ENCODE assay signal across 8 mouse cellular contexts in genomic region chr4:141077681-141078509, GRCm38 (mm10). TPM values are rescaled to one million over a fixed set of nuclear protein-coding genes. Genes with fewer than 3 reads are reported as not detected.
DNase-seq lines count a peak whose midpoint lies in the region; ATAC-seq and TF ChIP-seq lines count a peak whose summit lies in the region.

Necap2 (minus strand) TSS chr4:141078357.

- peak within 1 kb of the TSS; percentile 98 for H3K4me3 ChIP-seq in embryonic facial prominence, embryonic 14.5 days (ENCODE audit: low read depth, low read length)
- peak within 1 kb of the TSS; percentile 99 for H3K4me3 ChIP-seq in limb, embryonic 14.5 days (replicated peaks; ENCODE audit: low read length)
- peak within 1 kb of the TSS; percentile 73 for H3K4me3 ChIP-seq in midbrain, postnatal 0 days (ENCODE audit: low read depth, low read length)

- H3K4me2 ChIP-seq in embryonic facial prominence, embryonic 14.5 days (ENCODE audit: low read depth, low read length), result peak within 1 kb of the TSS; percentile 88
- peak within 1 kb of the TSS; percentile 89 for H3K4me2 ChIP-seq in limb, embryonic 14.5 days (replicated peaks; ENCODE audit: low read depth, low read length, severe bottlenecking)
- H3K4me2 ChIP-seq in midbrain, postnatal 0 days (ENCODE audit: low read depth, low read length, poor library complexity, severe bottlenecking), result peak within 1 kb of the TSS; percentile 93

- peak; percentile 88; the same call in 1 of the 2 replicates for TF ChIP-seq POLR2A in limb, embryonic 14.5 days (IDR thresholded peaks at IDR 0.05; ENCODE audit: borderline replicate concordance, extremely low read depth, insufficient read depth, insufficient read length)

- TF ChIP-seq CTCF in midbrain, postnatal 0 days (IDR thresholded peaks at IDR 0.05), result peak; percentile 87

- H3K4me1 ChIP-seq in embryonic facial prominence, embryonic 14.5 days (ENCODE audit: control insufficient read depth, insufficient read depth, low read length), result peaks cover 7% of the 10 kb centered on the region
- H3K4me1 ChIP-seq in limb, embryonic 14.5 days (ENCODE audit: control insufficient read depth, insufficient read depth, low read length), result peaks cover 10% of the 10 kb centered on the region
- H3K4me1 ChIP-seq in midbrain, postnatal 0 days (ENCODE audit: insufficient read depth, low read length), result peaks cover 14% of the 10 kb centered on the region

- peak within 1 kb of the TSS; percentile 33 for H3K27ac ChIP-seq in embryonic facial prominence, embryonic 14.5 days (replicated peaks; ENCODE audit: low read depth, low read length)
- H3K27ac ChIP-seq in limb, embryonic 14.5 days (replicated peaks; ENCODE audit: low read depth, low read length), result peak within 1 kb of the TSS; percentile 61; the same call in 1 of the 2 replicates
- peak within 1 kb of the TSS; percentile 82 for H3K27ac ChIP-seq in midbrain, postnatal 0 days (ENCODE audit: low read depth, low read length)

- H3K9me3 ChIP-seq in embryonic facial prominence, embryonic 14.5 days (ENCODE audit: control insufficient read depth, low read length), result no peaks in the 10 kb centered on the region
- no peaks in the 10 kb centered on the region for H3K9me3 ChIP-seq in limb, embryonic 14.5 days (ENCODE audit: control insufficient read depth, low read length)
- no peaks in the 10 kb centered on the region for H3K9me3 ChIP-seq in midbrain, postnatal 0 days (ENCODE audit: low read length)

- H3K9ac ChIP-seq in embryonic facial prominence, embryonic 14.5 days (ENCODE audit: low read depth, low read length), result peak within 1 kb of the TSS; percentile 89
- H3K9ac ChIP-seq in limb, embryonic 14.5 days (ENCODE audit: low read depth, low read length, severe bottlenecking), result peak within 1 kb of the TSS; percentile 82
- H3K9ac ChIP-seq in midbrain, postnatal 0 days (replicated peaks; ENCODE audit: low read length, poor library complexity, severe bottlenecking), result peak within 1 kb of the TSS; percentile 86

- peak; percentile 95 for DNase-seq in 3T3-L1 (ENCODE audit: low read depth, low spot score)
- DNase-seq in adrenal gland, postnatal 4 days (ENCODE audit: low spot score in 2 of 2), result peak; percentile 78 to 84
- DNase-seq in embryonic facial prominence, embryonic 14.5 days (ENCODE audit: low spot score), result peak; percentile 97
- peak; percentile 96 for DNase-seq in heart, adult 8-10 months (ENCODE audit: low spot score)
- peak; percentile 97 for DNase-seq in kidney, adult 9 months
- peak; percentile 96 for DNase-seq in limb, embryonic 14.5 days (ENCODE audit: low spot score)
- peak; percentile 98 for DNase-seq in midbrain, postnatal 0 days (ENCODE audit: low spot score)
- DNase-seq in spleen, postnatal 14 days (ENCODE audit: low spot score in 2 of 2), result peak; percentile 88 to 95

- H3K27me3 ChIP-seq in embryonic facial prominence, embryonic 14.5 days (replicated peaks; ENCODE audit: control insufficient read depth, insufficient read depth, low read length), result no peaks in the 10 kb centered on the region
- no peaks in the 10 kb centered on the region for H3K27me3 ChIP-seq in limb, embryonic 14.5 days (ENCODE audit: control insufficient read depth, insufficient read depth, low read length)
- no peaks in the 10 kb centered on the region for H3K27me3 ChIP-seq in midbrain, postnatal 0 days (ENCODE audit: insufficient read depth, low read length)

- H3K36me3 ChIP-seq in embryonic facial prominence, embryonic 14.5 days (ENCODE audit: control insufficient read depth, insufficient read depth, low read length), result peaks cover 24% of the 10 kb centered on the region
- peaks cover 26% of the 10 kb centered on the region for H3K36me3 ChIP-seq in limb, embryonic 14.5 days (ENCODE audit: control insufficient read depth, insufficient read depth, low read length)
- H3K36me3 ChIP-seq in midbrain, postnatal 0 days (ENCODE audit: insufficient read depth, low read length), result peaks cover 21% of the 10 kb centered on the region

- peak; percentile 94 for ATAC-seq in embryonic facial prominence, embryonic 14.5 days (ENCODE audit: low read depth)
- ATAC-seq in limb, embryonic 14.5 days (ENCODE audit: low FRiP score, low read depth), result peak; percentile 96
- peak; percentile 92 for ATAC-seq in midbrain, postnatal 0 days (ENCODE audit: low FRiP score)

- under 1% methylated on average over 59 of the region's 67 CpGs for WGBS in embryonic facial prominence, embryonic 14.5 days
- under 1% methylated on average over 67 of the region's 67 CpGs for WGBS in limb, embryonic 14.5 days
- 1% methylated on average over 67 of the region's 67 CpGs for WGBS in midbrain, postnatal 0 days

RNA-seq across cellular contexts. Expression of gene Necap2, which starts in this region (rescaled TPM):
- 10 to 100 TPM; 66.0 to 69.1 TPM for total RNA-seq in adrenal gland, postnatal 4 days (2021)
- 66.5 and 78.8 TPM in 2 replicates for polyA plus RNA-seq in embryonic facial prominence, embryonic 14.5 days (2014; fragmentation: Nextera tagmentation; extraction: Ambion mirVana)
- total RNA-seq in heart, adult 8-10 months (2022), result 10 to 100 TPM; 14.7 to 18.2 (median 15.9) TPM
- 79.1 and 91.0 TPM in 2 replicates for polyA plus RNA-seq in limb, embryonic 14.5 days (2012; rRNA removed)
- 83.2 and 90.5 TPM in 2 replicates for polyA plus RNA-seq in limb, embryonic 14.5 days (2014; fragmentation: Nextera tagmentation; extraction: Ambion mirVana)
- 51.4 and 54.5 TPM in 2 replicates for total RNA-seq in midbrain, postnatal 0 days (2014; rRNA removed)
- polyA plus RNA-seq in midbrain, postnatal 0 days (2015; fragmentation: Nextera tagmentation; extraction: Ambion mirVana), result 42.2 and 51.1 TPM in 2 replicates

Comparison
In these comparisons a context has a peak if more than half of its experiments do, and no peak if none do; other contexts are left out.
1. Peak in every context shown above with its lines: DNase-seq, ATAC-seq, H3K4me3 ChIP-seq and H3K27ac ChIP-seq.